Mouse (Mus musculus): ENCODE data around the gene Gpr26.

Gene Gpr26

GRCm38 (mm10) chr7:131966023-131966915 lies at the start of gene Gpr26:
Gene Gpr26 (plus strand): TSS chr7:131966460.
- no peak for DNase-seq

- no peak for DNase-seq
Measured at GRCm38 (mm10) chr7:131917384-131917783, 48.9 kb upstream of the Gpr26 start.

GRCm38 (mm10) chr7:131927288-131928050 lies 38.8 kb upstream of the Gpr26 start:
- no peak for DNase-seq

- no peak for DNase-seq
Measured at GRCm38 (mm10) chr7:131937611-131938010, 28.6 kb upstream of the Gpr26 start.

GRCm38 (mm10) chr7:131951131-131951530 lies 15.1 kb upstream of the Gpr26 start:
- no peak for DNase-seq

- DNase-seq, result no peak
Measured at GRCm38 (mm10) chr7:131953402-131953801, 12.9 kb upstream of the Gpr26 start.

GRCm38 (mm10) chr7:131958705-131959104 lies 7.6 kb upstream of the Gpr26 start:
- no peak for DNase-seq

- DNase-seq, result no peak
Measured at GRCm38 (mm10) chr7:131960551-131960950, 5.7 kb upstream of the Gpr26 start.

- DNase-seq, result no peak
Measured at GRCm38 (mm10) chr7:131966916-131967494, 745 bp downstream of the Gpr26 start.

GRCm38 (mm10) chr7:131970255-131970654 lies 4.0 kb downstream of the Gpr26 start:
- no peak for DNase-seq

GRCm38 (mm10) chr7:131975867-131976266 lies 9.6 kb downstream of the Gpr26 start:
- DNase-seq, result no peak

- DNase-seq, result no peak
Measured at GRCm38 (mm10) chr7:131978609-131979008, 12.3 kb downstream of the Gpr26 start.

GRCm38 (mm10) chr7:131989056-131989455 lies 22.8 kb downstream of the Gpr26 start:
- no peak for DNase-seq

GRCm38 (mm10) chr7:131992226-131992625 lies 26.0 kb downstream of the Gpr26 start:
- DNase-seq, result no peak

- DNase-seq, result no peak
Measured at GRCm38 (mm10) chr7:131992873-131993272, 26.6 kb downstream of the Gpr26 start.

- no peak for DNase-seq
Measured at GRCm38 (mm10) chr7:132005996-132006696, 39.9 kb downstream of the Gpr26 start.

- DNase-seq, result no peak
Measured at GRCm38 (mm10) chr7:132009002-132009401, 42.7 kb downstream of the Gpr26 start.

GRCm38 (mm10) chr7:132012969-132013679 lies 46.9 kb downstream of the Gpr26 start:
- DNase-seq, result no peak

GRCm38 (mm10) chr7:132013970-132014369 lies 47.7 kb downstream of the Gpr26 start:
- DNase-seq, result no peak

- no peak for DNase-seq
Measured at GRCm38 (mm10) chr7:132015193-132015592, 48.9 kb downstream of the Gpr26 start.

- no peak for DNase-seq
Measured at GRCm38 (mm10) chr7:132015933-132016332, 49.7 kb downstream of the Gpr26 start.

- DNase-seq, result no peak
Measured at GRCm38 (mm10) chr7:132025591-132025990, 59.3 kb downstream of the Gpr26 start.

Measured in thymus, adult 18-20 months (tissue).